Mouse (Mus musculus) heart, embryonic 15.5 days (tissue): ENCODE data around the gene Elmsan1. TPM values are rescaled to one million over a fixed set of nuclear protein-coding genes. Genes with fewer than 3 reads are reported as not detected.
"Not testable (repeated sequence)": the region's sequence is repeated elsewhere in the genome, so short reads cannot be mapped to it uniquely, and the experiment has no call there.

Experiments used
- ATAC-seq: fragments of 200-750 bp; cut with Nextera tagmentation; replicated peaks from 2 replicates; pipeline ENCODE4 v1.8.0; 2017; ENCODE audit warnings: low read depth, moderate TSS enrichment; ENCODE audit not compliant: insufficient number of reproducible peaks, insufficient read depth, low FRiP score
- H3K27ac ChIP-seq: fragments of 300-500 bp; sonication (generic); 2 replicates; pipeline ENCODE4 v1.5.1; 2015; ENCODE audit warnings: mild to moderate bottlenecking, inconsistent platforms
- H3K27me3 ChIP-seq: fragments of 300-500 bp; sonication (generic); 2 replicates; pipeline ENCODE4 v1.6.1; 2015; ENCODE audit warnings: inconsistent platforms
- H3K36me3 ChIP-seq: fragments of 300-500 bp; sonication (generic); 2 replicates; pipeline ENCODE4 v1.6.1; 2015; ENCODE audit warnings: mild to moderate bottlenecking, inconsistent platforms
- H3K4me1 ChIP-seq: fragments of 300-500 bp; sonication (generic); replicated peaks from 2 replicates; pipeline ENCODE4 v1.6.1; 2015; ENCODE audit warnings: inconsistent platforms
- H3K4me2 ChIP-seq: fragments of 300-500 bp; sonication (generic); 2 replicates; pipeline ENCODE4 v1.6.1; 2015; ENCODE audit warnings: inconsistent platforms, mild to moderate bottlenecking, moderate library complexity
- H3K4me3 ChIP-seq: fragments of 300-500 bp; sonication (generic); 2 replicates; pipeline ENCODE4 v1.5.1; 2015; ENCODE audit warnings: mild to moderate bottlenecking, inconsistent platforms
- H3K9ac ChIP-seq: fragments of 300-500 bp; sonication (generic); 2 replicates; pipeline ENCODE4 v1.6.1; 2015; ENCODE audit warnings: mild to moderate bottlenecking, inconsistent platforms
- H3K9me3 ChIP-seq: fragments of 300-500 bp; sonication (generic); replicated peaks from 2 replicates; pipeline ENCODE4 v1.6.1; 2016; ENCODE audit warnings: inconsistent platforms
- WGBS: fragments of 180-500 bp; shearing (Covaris S2); methylation state at CpG from one replicate; pipeline ENCODE4 v1.1.7; 2015; ENCODE audit warnings: mixed read lengths; 5-methylcytosine and 5-hydroxymethylcytosine counted together
- polyA plus RNA-seq: library from polyadenylated mRNA; unstranded; fragments of >200 nt; fragmentation: Nextera tagmentation; extraction: Ambion mirVana; gene quantifications from 2 replicates; pipeline ENCODE4 v1.2.1, GENCODE M21; 2015

The Elmsan1 gene
- polyA plus RNA-seq, 1 experiment from 2014 or later, result 6.0 TPM

- no peak for ATAC-seq
- 55% methylated on average over 1 of the region's 1 CpGs for WGBS
These were observed 111.0 kb downstream of the Elmsan1 start for GRCm38 (mm10) chr12:84107692-84108091.

DNA sequence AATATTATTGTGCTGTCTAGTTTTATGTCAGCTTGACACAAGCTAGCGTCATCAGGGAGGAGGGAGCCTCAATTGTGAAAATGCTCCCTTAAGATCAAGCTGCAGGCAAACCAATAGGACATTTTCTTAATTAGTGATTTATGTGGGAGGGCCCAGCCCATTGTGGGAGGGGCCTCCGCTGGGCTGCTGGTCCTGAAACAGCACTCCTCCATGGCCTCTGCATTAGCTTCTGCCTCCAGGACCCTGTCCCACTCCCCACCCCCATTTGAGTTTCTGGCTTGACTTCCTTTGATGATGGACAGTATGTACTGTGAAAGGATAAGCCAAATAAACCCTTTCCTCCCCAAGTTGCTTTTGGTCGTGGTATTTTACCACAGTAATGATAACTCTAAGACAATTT lies 111.7 kb downstream of the Elmsan1 start:
- ATAC-seq, result no peak
- H3K9ac ChIP-seq, result no peak overlapping the region
- H3K36me3 ChIP-seq, result no peaks in the 10 kb centered on the region
- no peaks in the 10 kb centered on the region for H3K27me3 ChIP-seq
- no peaks in the 10 kb centered on the region for H3K9me3 ChIP-seq
- H3K27ac ChIP-seq, result no peak overlapping the region
- no peaks in the 10 kb centered on the region for H3K4me1 ChIP-seq
- no peak overlapping the region for H3K4me3 ChIP-seq
- 75% methylated on average over 3 of the region's 3 CpGs for WGBS
- H3K4me2 ChIP-seq, result no peak overlapping the region

More at GRCm38 (mm10) chr12:84107692-84108091, 111.0 kb downstream of the Elmsan1 start:
- H3K4me2 ChIP-seq, result no peak overlapping the region
- H3K4me1 ChIP-seq, result no peaks in the 10 kb centered on the region
- no peak overlapping the region for H3K4me3 ChIP-seq
- no peaks in the 10 kb centered on the region for H3K27me3 ChIP-seq
- H3K36me3 ChIP-seq, result no peaks in the 10 kb centered on the region
- no peak overlapping the region for H3K27ac ChIP-seq
- no peaks in the 10 kb centered on the region for H3K9me3 ChIP-seq
- no peak overlapping the region for H3K9ac ChIP-seq

DNA sequence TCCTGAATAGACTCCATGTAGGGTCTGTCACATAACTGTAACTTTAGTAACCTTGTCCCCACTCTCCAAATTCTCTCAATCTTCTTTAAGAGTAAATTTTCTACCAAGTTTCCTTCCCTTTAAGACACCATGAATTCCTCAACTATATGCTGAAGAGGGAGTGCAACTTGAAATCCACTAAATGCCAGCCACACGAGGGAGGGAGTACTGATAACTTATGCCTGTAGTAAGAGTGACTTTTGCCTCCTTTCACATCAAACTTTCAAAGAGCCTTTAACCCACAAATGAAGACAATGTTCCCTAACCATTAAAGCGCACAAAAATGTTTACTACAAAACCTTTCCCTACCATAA lies 117.2 kb downstream of the Elmsan1 start:
- 57% methylated on average over 2 of the region's 2 CpGs for WGBS
- ATAC-seq, result no peak
- no peaks in the 10 kb centered on the region for H3K36me3 ChIP-seq
- H3K4me1 ChIP-seq, result 0 out of 2 replicates have a peak, but pooled peaks cover 2% of the 10 kb centered on the region
- no peak overlapping the region for H3K9ac ChIP-seq
- no peaks in the 10 kb centered on the region for H3K27me3 ChIP-seq
- no peaks in the 10 kb centered on the region for H3K9me3 ChIP-seq
- H3K4me2 ChIP-seq, result peak overlapping the region; percentile 92
- no peak overlapping the region for H3K27ac ChIP-seq
- peak overlapping the region; percentile 66 for H3K4me3 ChIP-seq

DNA sequence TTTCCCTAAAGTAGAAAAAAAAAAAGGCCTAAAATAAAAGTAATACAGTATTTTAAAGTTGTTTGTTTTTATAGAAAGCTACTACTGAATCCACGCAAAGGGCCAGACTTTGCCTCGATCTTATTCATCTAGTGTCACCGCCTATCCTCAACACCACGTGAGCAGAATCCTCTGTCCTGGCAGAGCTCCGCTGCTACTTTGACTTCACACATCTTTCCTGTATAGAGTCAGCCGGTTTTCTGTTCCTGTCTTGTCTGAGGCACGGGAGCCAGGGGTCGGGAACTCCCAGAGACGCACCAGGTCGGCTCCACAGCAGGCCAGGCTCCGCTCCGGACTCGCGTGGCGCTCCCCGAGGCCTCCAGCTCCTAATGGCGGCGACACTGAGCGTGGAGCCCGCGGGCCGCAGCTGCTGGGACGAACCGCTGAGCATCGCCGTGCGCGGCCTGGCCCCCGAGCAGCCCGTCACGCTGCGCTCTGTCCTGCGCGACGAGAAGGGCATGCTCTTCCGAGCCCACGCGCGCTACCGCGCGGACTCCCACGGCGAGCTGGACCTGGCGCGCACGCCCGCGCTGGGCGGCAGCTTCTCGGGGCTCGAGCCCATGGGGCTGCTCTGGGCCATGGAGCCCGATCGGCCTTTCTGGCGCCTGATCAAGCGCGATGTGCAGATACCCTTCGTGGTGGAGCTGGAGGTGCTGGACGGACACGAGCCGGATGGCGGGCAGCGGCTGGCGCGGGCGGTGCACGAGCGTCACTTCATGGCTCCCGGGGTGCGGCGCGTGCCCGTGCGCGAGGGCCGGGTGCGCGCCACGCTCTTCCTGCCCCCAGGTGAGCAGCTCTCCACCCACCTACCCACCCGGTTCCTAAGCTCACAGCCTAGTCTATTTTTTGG lies 117.8 kb downstream of the Elmsan1 start, which contains the start of gene Acot6:
Acot6 (plus strand) TSS at position 51 of the 889 bp plus-strand sequence.
- H3K4me3 ChIP-seq, result peak within 1 kb of the TSS; percentile 66
- not testable (repeated sequence) for H3K27ac ChIP-seq, H3K27me3 ChIP-seq, H3K4me1 ChIP-seq, H3K36me3 ChIP-seq, H3K9me3 ChIP-seq
- H3K9ac ChIP-seq, result peak within 1 kb of the TSS; percentile 63
- peak; percentile 69 for ATAC-seq
- H3K4me2 ChIP-seq, result peak within 1 kb of the TSS; percentile 92
- under 1% methylated on average over 75 of the region's 80 CpGs for WGBS

GRCm38 (mm10) chr12:84100071-84100470 lies 118.6 kb downstream of the Elmsan1 start:
- no peaks in the 10 kb centered on the region for H3K27me3 ChIP-seq
- 83% methylated on average over 1 of the region's 1 CpGs for WGBS
- no peak overlapping the region for H3K27ac ChIP-seq
- H3K4me3 ChIP-seq, result no peak overlapping the region
- H3K9ac ChIP-seq, result no peak overlapping the region
- ATAC-seq, result no peak
- H3K4me2 ChIP-seq, result peak overlapping the region; percentile 92
- no peaks in the 10 kb centered on the region for H3K36me3 ChIP-seq
- 0 out of 2 replicates have a peak, but pooled peaks cover 2% of the 10 kb centered on the region for H3K4me1 ChIP-seq
- H3K9me3 ChIP-seq, result 0 out of 2 replicates have a peak, but pooled peaks cover 2% of the 10 kb centered on the region

DNA sequence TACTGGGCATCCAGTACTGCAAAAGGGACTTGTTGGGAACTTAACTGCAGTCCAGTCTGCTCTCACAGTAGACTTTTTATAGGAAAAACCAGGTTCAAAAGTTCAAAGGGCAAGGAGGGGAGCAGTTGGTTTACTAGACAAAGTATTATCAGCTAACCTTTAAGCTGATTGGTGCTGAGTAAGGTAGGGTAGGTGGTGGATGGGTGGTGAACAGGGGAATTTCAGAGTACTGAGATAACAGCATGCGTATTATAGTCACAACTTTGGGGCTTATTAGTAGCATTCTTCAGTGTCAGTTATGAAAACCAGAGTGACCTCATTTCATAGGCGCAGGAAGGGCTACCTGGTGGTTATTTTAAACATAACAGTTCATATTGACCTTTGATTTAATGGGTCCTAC lies 119.1 kb downstream of the Elmsan1 start:
- no peak overlapping the region for H3K4me2 ChIP-seq
- H3K4me1 ChIP-seq, result 0 out of 2 replicates have a peak, but pooled peaks cover 2% of the 10 kb centered on the region
- no peak overlapping the region for H3K9ac ChIP-seq
- no peaks in the 10 kb centered on the region for H3K36me3 ChIP-seq
- H3K27me3 ChIP-seq, result no peaks in the 10 kb centered on the region
- no peak overlapping the region for H3K4me3 ChIP-seq
- no peak overlapping the region for H3K27ac ChIP-seq
- H3K9me3 ChIP-seq, result 0 out of 2 replicates have a peak, but pooled peaks cover 2% of the 10 kb centered on the region
- WGBS, result 91% methylated on average over 2 of the region's 2 CpGs
- no peak for ATAC-seq

Other genes starting within 250 kb of the Elmsan1 start
- not detected in 2 replicates for gene Heatr4, start 234.0 kb downstream of the Elmsan1 start, polyA plus RNA-seq
- gene Acot2, start 231.0 kb downstream of the Elmsan1 start, polyA plus RNA-seq, result 65.8 and 78.0 TPM in 2 replicates
- gene Acot1, start 209.4 kb downstream of the Elmsan1 start, polyA plus RNA-seq, result 27.7 and 29.8 TPM in 2 replicates
- 0.16 and 0.29 TPM in 2 replicates for gene Acot4, start 180.5 kb downstream of the Elmsan1 start, polyA plus RNA-seq
- gene Gm49366, start 179.9 kb downstream of the Elmsan1 start, polyA plus RNA-seq, result not detected in 2 replicates
- gene Acot3, start 166.7 kb downstream of the Elmsan1 start, polyA plus RNA-seq, result 0.56 and 0.73 TPM in 2 replicates
- 0.10 TPM in 1 of 2 replicates, not detected in the other for gene Acot5, start 149.6 kb downstream of the Elmsan1 start, polyA plus RNA-seq
- gene Acot6, start 118.2 kb downstream of the Elmsan1 start, polyA plus RNA-seq, result 0.83 and 0.93 TPM in 2 replicates
- gene Dnal1, start 104.5 kb downstream of the Elmsan1 start, polyA plus RNA-seq, result 3.3 TPM in 2 replicates
- 0.42 and 0.55 TPM in 2 replicates for gene Pnma1, start 70.4 kb downstream of the Elmsan1 start, polyA plus RNA-seq
- gene Ptgr2, start 66.4 kb upstream of the Elmsan1 start, polyA plus RNA-seq, result 69.3 and 89.7 TPM in 2 replicates
- 46.3 and 56.1 TPM in 2 replicates for gene Zfp410, start 98.0 kb upstream of the Elmsan1 start, polyA plus RNA-seq
- 73.7 and 77.7 TPM in 2 replicates for gene Coq6, start 142.8 kb upstream of the Elmsan1 start, polyA plus RNA-seq
- gene Fam161b, start 143.0 kb upstream of the Elmsan1 start, polyA plus RNA-seq, result 7.1 TPM in 2 replicates
- gene Entpd5, start 190.1 kb upstream of the Elmsan1 start, polyA plus RNA-seq, result 30.3 and 32.2 TPM in 2 replicates
- 1.1 and 1.5 TPM in 2 replicates for gene Bbof1, start 190.2 kb upstream of the Elmsan1 start, polyA plus RNA-seq
- gene Rnf113a2, start 198.3 kb upstream of the Elmsan1 start, polyA plus RNA-seq, result 19.7 and 22.2 TPM in 2 replicates
- gene Aldh6a1, start 232.1 kb upstream of the Elmsan1 start, polyA plus RNA-seq, result 55.5 and 58.9 TPM in 2 replicates
- gene Lin52, start 232.5 kb upstream of the Elmsan1 start, polyA plus RNA-seq, result 13.3 and 15.1 TPM in 2 replicates